Mouse (Mus musculus) heart, embryonic 14.5 days (tissue): ENCODE measurements at regions not wholly inside any gene's neighbourhood (a gene's known extent, or its start where the extent isn't known, plus 50 kb on each side); places are given as distances from the start of the nearest gene placed in this dataset.

Experiments
- ATAC-seq: fragments of 200-750 bp; cut with Nextera tagmentation; 2 replicates; pipeline ENCODE4 v1.8.0; 2017; ENCODE audit warnings: low read depth, moderate TSS enrichment; ENCODE audit not compliant: insufficient number of reproducible peaks, insufficient read depth, low FRiP score
- H3K27ac ChIP-seq, 2 experiments: fragments of 200-500 bp in 1 of 2; fragments of 300-500 bp in 1 of 2; sonication (generic) in 1 of 2; replicated peaks in 1 of 2; 2 replicates each; pipeline ENCODE4 v1.5.1; 2012 to 2014; ENCODE audit warnings: low read depth in 2 of 2, low read length in 2 of 2, control low read depth in 1 of 2, mild to moderate bottlenecking in 1 of 2, mixed read lengths in 1 of 2; ENCODE audit not compliant: control insufficient read depth in 1 of 2, insufficient read depth in 1 of 2
- H3K27me3 ChIP-seq: fragments of 300-500 bp; sonication (generic); 2 replicates; pipeline ENCODE4 v1.6.1; 2014; ENCODE audit warnings: mild to moderate bottlenecking, low read length, control low read depth; ENCODE audit not compliant: control insufficient read depth, insufficient read depth
- H3K36me3 ChIP-seq: fragments of 300-500 bp; sonication (generic); 2 replicates; pipeline ENCODE4 v1.6.1; 2014; ENCODE audit warnings: mild to moderate bottlenecking, control low read depth, low read length, mixed read lengths; ENCODE audit not compliant: control insufficient read depth, insufficient read depth
- H3K4me1 ChIP-seq, 2 experiments: fragments of 200-500 bp in 1 of 2; fragments of 300-500 bp in 1 of 2; sonication (generic) in 1 of 2; 2 replicates each; pipeline ENCODE4 v1.6.1; 2012 to 2014; ENCODE audit warnings: low read length in 2 of 2, control low read depth in 1 of 2, mixed read lengths in 1 of 2; ENCODE audit not compliant: control insufficient read depth in 2 of 2, insufficient read depth in 2 of 2
- H3K4me2 ChIP-seq: fragments of 300-500 bp; sonication (generic); 2 replicates; pipeline ENCODE4 v1.6.1; 2014; ENCODE audit warnings: mild to moderate bottlenecking, low read length
- H3K4me3 ChIP-seq, 2 experiments: fragments of 200-500 bp in 1 of 2; fragments of 300-500 bp in 1 of 2; sonication (generic) in 1 of 2; 2 replicates each; pipeline ENCODE4 v1.5.1; 2012 to 2014; ENCODE audit warnings: low read length in 2 of 2, mild to moderate bottlenecking in 2 of 2, control low read depth in 1 of 2, low read depth in 1 of 2, moderate library complexity in 1 of 2; ENCODE audit not compliant: control insufficient read depth in 1 of 2, insufficient read depth in 1 of 2
- H3K9ac ChIP-seq: fragments of 300-500 bp; sonication (generic); 2 replicates; pipeline ENCODE4 v1.6.1; 2014; ENCODE audit warnings: mild to moderate bottlenecking, low read length
- H3K9me3 ChIP-seq: fragments of 300-500 bp; sonication (generic); 2 replicates; pipeline ENCODE4 v1.6.1; 2016; ENCODE audit warnings: low read length, control low read depth; ENCODE audit not compliant: control insufficient read depth
- WGBS: fragments of 180-500 bp; shearing (Covaris S2); extraction: QIAGEN DNeasy Blood & Tissue Kit; methylation state at CpG from one replicate; pipeline ENCODE4 v1.1.7; 2014; 5-methylcytosine and 5-hydroxymethylcytosine counted together

DNA sequence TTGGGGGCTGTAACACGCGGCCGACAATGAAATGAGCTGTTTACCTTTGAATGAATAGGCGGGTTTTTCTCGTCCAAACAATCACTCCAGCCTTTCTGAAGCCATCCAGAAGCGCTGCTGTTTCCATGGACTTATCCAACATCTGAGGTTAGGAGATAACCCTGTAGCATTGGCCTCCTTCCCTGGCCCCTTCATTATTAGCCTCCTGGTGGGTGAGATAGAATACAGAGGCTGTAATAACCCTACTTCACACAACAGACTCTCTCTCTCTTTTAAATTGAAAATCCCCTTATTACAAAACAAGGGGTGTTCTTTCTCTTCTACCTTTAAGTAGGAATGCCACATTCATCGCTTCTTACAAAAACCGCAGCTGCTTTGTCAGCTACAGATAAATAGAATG lies 646.8 kb downstream of the Nedd1 start:
- Histone ChIP-seq H3K27ac (no peak overlapping the region), H3K9ac (no peak overlapping the region)
- WGBS, result 48% methylated on average over 8 of the region's 8 CpGs

DNA sequence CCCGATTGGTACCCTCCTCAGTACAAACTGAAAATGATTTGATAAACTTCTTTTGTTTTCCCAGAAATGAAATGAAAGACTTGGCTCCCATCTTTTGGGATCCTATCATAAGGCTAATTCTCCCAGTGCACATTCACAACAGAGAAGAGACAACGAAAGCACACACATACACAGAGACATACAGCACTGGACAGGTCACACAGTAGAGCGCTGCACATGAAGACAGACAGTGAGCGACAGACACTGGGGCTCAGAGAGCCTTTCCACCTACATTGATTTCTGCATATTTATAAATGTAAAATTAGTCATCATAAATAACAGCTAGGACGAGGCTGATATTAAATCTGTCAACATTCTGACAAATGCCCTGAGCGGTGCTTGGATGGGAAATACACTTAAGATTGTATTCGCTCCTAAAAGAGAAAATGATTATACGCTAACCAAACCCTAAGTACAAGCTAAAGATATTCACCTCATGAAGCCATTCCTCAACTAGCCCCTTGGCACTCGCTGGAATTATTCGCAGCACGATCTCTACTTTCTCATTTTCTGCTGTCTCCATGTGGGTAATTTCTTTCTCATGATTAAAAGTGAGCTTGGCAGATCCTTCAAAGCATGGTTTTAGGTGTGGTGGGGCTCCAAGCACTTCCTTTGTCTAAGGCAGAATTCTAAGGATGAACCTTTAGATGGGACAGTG lies 647.4 kb downstream of the Nedd1 start:
- Histone ChIP-seq H3K9ac (no peak overlapping the region), H3K27ac (no peak overlapping the region), H3K27me3 (no peaks in the 10 kb centered on the region), H3K4me3 (no peak overlapping the region), H3K9me3 (no peaks in the 10 kb centered on the region), H3K4me1 (no peaks in the 10 kb centered on the region), H3K4me2 (no peak overlapping the region), H3K36me3 (no peaks in the 10 kb centered on the region)
- no peak for ATAC-seq
- 87% methylated on average over 11 of the region's 11 CpGs for WGBS

More for the DNA sequence above, 646.8 kb downstream of the Nedd1 start:
- no peak for ATAC-seq
- no peak overlapping the region for H3K4me3 ChIP-seq
- no peaks in the 10 kb centered on the region for H3K4me1 ChIP-seq
- no peaks in the 10 kb centered on the region for H3K27me3 ChIP-seq
- H3K36me3 ChIP-seq, result no peaks in the 10 kb centered on the region
- H3K9me3 ChIP-seq, result no peaks in the 10 kb centered on the region
- H3K4me2 ChIP-seq, result no peak overlapping the region

DNA sequence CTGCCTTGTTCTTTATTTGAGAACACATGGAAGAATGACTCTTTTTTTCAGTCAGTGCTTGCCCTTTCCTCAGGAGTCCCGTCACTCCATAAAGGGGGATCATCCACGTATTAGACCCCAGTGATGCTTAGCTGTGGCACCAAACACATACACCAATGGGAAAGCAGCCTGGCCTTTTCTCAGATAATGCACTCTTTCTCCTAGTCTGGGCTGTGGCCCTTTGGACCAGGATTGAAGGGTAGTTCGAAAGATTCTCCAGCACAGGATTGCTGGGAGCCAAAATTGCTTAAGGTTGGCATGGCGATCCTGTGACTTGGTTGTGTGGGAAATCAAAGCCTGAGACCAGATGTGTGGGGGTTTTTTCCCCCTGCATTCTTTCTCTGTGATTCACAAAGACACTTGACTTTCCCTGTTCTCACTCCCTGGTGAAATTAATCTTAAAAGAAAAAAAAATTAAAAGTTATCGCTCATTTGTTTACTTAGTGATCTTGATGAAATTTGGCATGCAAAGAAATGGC lies 648.3 kb downstream of the Nedd1 start:
- H3K27me3 ChIP-seq, result no peaks in the 10 kb centered on the region
- H3K9ac ChIP-seq, result no peak overlapping the region
- H3K9me3 ChIP-seq, result no peaks in the 10 kb centered on the region
- H3K36me3 ChIP-seq, result no peaks in the 10 kb centered on the region
- ATAC-seq, result no peak
- no peaks in the 10 kb centered on the region for H3K4me1 ChIP-seq
- WGBS, result 64% methylated on average over 5 of the region's 5 CpGs
- no peak overlapping the region for H3K4me3 ChIP-seq
- no peak overlapping the region for H3K27ac ChIP-seq
- H3K4me2 ChIP-seq, result no peak overlapping the region

DNA sequence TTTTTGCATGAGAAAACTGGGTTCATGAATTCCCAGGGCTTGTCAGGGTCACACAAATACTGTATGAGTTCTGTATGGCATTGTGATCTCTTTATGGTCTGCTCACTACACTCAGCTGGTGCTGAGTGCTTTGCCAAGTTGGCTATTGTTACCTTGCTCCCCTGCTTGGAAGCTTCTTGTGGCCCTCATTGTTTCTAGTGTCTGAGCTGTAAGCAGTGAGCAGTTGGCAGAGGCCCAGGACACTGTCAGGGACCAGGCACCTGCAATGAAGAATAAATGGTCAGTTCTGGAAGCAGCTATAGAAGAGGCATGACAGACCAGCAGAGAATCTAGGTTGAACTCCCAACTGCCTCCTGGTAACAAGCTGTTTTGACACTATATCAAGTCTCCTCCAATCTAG lies 677.4 kb downstream of the Nedd1 start:
- Histone ChIP-seq H3K4me3 (no peak overlapping the region), H3K27ac (no peak overlapping the region), H3K9me3 (no peaks in the 10 kb centered on the region), H3K4me2 (no peak overlapping the region), H3K27me3 (no peaks in the 10 kb centered on the region), H3K36me3 (no peaks in the 10 kb centered on the region), H3K9ac (no peak overlapping the region), H3K4me1 (no peaks in the 10 kb centered on the region)
- no peak for ATAC-seq

DNA sequence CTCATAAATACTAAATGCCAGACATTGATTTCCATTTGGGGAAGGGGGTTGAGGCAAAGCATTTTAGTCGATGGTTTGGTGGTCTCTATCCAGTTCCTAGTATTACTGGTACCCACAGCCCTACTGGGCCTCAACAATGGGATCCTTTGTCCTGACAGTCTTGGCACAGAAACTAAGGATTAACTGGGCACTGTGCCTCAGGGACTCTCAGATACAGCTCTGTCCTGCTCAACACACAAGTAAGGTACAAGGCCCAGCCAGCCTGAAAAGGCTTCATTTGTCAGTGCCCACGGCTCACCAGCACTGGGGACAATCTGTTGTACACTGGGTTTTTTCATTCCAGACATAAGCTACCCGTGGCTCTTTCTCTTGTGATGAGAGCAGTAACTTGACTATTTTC lies 686.0 kb downstream of the Nedd1 start:
- WGBS, result 56% methylated on average over 3 of the region's 3 CpGs
- H3K4me1 ChIP-seq, result no peaks in the 10 kb centered on the region
- H3K4me3 ChIP-seq, result no peak overlapping the region
- no peaks in the 10 kb centered on the region for H3K27me3 ChIP-seq
- H3K4me2 ChIP-seq, result no peak overlapping the region
- no peak overlapping the region for H3K27ac ChIP-seq
- no peaks in the 10 kb centered on the region for H3K36me3 ChIP-seq
- no peak overlapping the region for H3K9ac ChIP-seq
- no peaks in the 10 kb centered on the region for H3K9me3 ChIP-seq
- no peak for ATAC-seq

DNA sequence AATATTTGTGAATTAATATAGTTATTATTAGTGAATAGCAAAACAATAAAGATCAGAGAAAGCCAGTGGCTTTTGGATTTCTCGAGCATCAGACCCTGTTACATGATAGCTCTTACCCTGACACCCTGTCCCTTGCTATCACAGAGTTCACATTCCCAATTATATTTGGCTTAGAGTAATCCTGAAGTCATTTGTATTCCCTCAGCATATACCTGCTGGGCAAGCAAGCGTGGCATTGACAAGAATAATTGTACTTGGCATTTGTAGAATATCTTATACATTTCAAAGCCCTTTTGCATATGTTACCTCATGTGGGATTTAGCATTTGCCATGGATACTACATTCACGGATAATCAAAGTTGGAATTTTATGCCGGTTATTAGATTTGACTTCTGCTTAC lies 692.0 kb downstream of the Nedd1 start:
- H3K4me2 ChIP-seq, result no peak overlapping the region
- H3K4me1 ChIP-seq, result no peaks in the 10 kb centered on the region
- no peaks in the 10 kb centered on the region for H3K36me3 ChIP-seq
- no peak overlapping the region for H3K4me3 ChIP-seq
- H3K9ac ChIP-seq, result no peak overlapping the region
- no peak overlapping the region for H3K27ac ChIP-seq
- no peaks in the 10 kb centered on the region for H3K9me3 ChIP-seq
- no peak for ATAC-seq
- WGBS, result 77% methylated on average over 4 of the region's 4 CpGs
- H3K27me3 ChIP-seq, result no peaks in the 10 kb centered on the region

DNA sequence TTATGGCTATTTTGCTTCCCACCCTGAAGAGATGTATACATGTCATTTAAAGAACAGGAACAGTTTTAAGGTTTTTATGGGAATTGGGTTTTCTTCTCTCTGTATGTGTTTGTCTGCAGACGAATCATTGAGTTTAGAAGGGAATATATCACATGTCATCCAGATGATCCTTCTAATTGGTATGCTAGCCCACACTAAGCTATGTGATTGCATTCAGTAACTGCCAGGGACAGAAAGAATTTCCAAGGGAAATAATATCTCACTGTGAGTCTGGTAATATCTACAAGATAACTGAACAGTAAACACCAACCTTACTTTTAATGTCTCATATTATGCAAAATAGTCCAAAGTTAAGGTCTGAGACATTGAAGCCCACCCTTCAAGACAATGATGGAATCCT lies 698.0 kb downstream of the Nedd1 start:
- Histone ChIP-seq H3K4me3 (no peak overlapping the region), H3K27me3 (no peaks in the 10 kb centered on the region), H3K36me3 (no peaks in the 10 kb centered on the region), H3K27ac (no peak overlapping the region), H3K4me1 (no peaks in the 10 kb centered on the region), H3K9me3 (no peaks in the 10 kb centered on the region), H3K9ac (no peak overlapping the region), H3K4me2 (no peak overlapping the region)
- WGBS, result 58% methylated on average over 1 of the region's 1 CpGs
- ATAC-seq, result no peak

DNA sequence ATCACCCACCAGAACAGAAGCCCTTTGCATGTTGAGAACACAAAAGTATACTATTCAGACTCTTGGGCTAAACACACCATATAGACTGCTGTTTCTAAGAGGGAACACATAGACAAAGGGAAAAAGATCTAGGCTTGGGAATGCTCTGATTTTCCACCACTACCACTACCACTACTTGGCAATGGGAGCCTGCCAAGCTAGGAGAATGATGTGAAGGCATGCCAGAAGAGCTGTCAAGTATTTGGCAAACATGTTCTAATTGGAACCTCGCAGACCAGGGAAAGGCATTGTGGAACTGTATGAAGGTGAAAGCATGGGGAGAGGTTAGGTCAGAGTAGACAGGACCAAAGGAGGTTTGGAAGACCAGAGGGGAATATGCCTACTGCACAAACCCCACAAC lies 701.2 kb downstream of the Nedd1 start:
- Histone ChIP-seq H3K9ac (no peak overlapping the region), H3K4me3 (no peak overlapping the region), H3K27me3 (no peaks in the 10 kb centered on the region), H3K4me2 (no peak overlapping the region), H3K4me1 (no peaks in the 10 kb centered on the region), H3K36me3 (no peaks in the 10 kb centered on the region), H3K9me3 (no peaks in the 10 kb centered on the region), H3K27ac (no peak overlapping the region)
- no peak for ATAC-seq
- 57% methylated on average over 1 of the region's 1 CpGs for WGBS
